Mouse (Mus musculus): ENCODE data around the gene Acad9.

The Acad9 gene

GRCm38 (mm10) chr3:36065843-36066651, at the start of gene Acad9:
TSS of gene Acad9 (plus strand) at chr3:36065979.
- in situ Hi-C loops (cut with MboI, MseI): loop anchor here (5.0 to 10.0 kb wide), 2 partner anchors 71 to 384 kb away; no protein-coding TSS in a partner anchor

GRCm38 (mm10) chr3:36025732-36026131, 40.0 kb upstream of the Acad9 start:
- in situ Hi-C loops (cut with MboI, MseI): no loop called here

GRCm38 (mm10) chr3:36029993-36030392, 35.8 kb upstream of the Acad9 start:
- in situ Hi-C loops (cut with MboI, MseI): no loop called here

- in situ Hi-C loops (cut with MboI, MseI): no loop called here
These were observed 33.9 kb upstream of the Acad9 start for GRCm38 (mm10) chr3:36031740-36032510.

- in situ Hi-C loops (cut with MboI, MseI): no loop called here
These were observed 21.3 kb upstream of the Acad9 start for GRCm38 (mm10) chr3:36044520-36044919.

- in situ Hi-C loops (cut with MboI, MseI): no loop called here
These were observed 20.7 kb upstream of the Acad9 start for GRCm38 (mm10) chr3:36045086-36045485.

- in situ Hi-C loops (cut with MboI, MseI): no loop called here
These were observed 16.7 kb upstream of the Acad9 start for GRCm38 (mm10) chr3:36049106-36049505.

- in situ Hi-C loops (cut with MboI, MseI): no loop called here
These were observed 12.3 kb upstream of the Acad9 start, which contains the start of gene Ccdc144b for GRCm38 (mm10) chr3:36053447-36053846. TSS of gene Ccdc144b (minus strand) at chr3:36053547.

GRCm38 (mm10) chr3:36060096-36060850, 5.5 kb upstream of the Acad9 start:
- in situ Hi-C loops (cut with MboI, MseI): loop anchor here in 1 of 2 experiments (10.0 kb wide), 1 partner anchor 65 kb away; no protein-coding TSS in a partner anchor

GRCm38 (mm10) chr3:36064592-36065061, 1.2 kb upstream of the Acad9 start:
- in situ Hi-C loops (cut with MboI, MseI): loop anchor here (5.0 to 10.0 kb wide), 2 partner anchors 70 to 382 kb away; no protein-coding TSS in a partner anchor

- in situ Hi-C loops (cut with MboI, MseI): loop anchor here (5.0 to 10.0 kb wide), 2 partner anchors 70 to 383 kb away; no protein-coding TSS in a partner anchor
These were observed 613 bp upstream of the Acad9 start for GRCm38 (mm10) chr3:36065166-36065565.

- in situ Hi-C loops (cut with MboI, MseI): loop anchor here (5.0 to 10.0 kb wide), 2 partner anchors 73 to 385 kb away; no protein-coding TSS in a partner anchor
These were observed 2.0 kb downstream of the Acad9 start for GRCm38 (mm10) chr3:36067731-36068130.

- in situ Hi-C loops (cut with MboI, MseI): no loop called here
These were observed 4.7 kb downstream of the Acad9 start for GRCm38 (mm10) chr3:36070436-36070835.

- in situ Hi-C loops (cut with MboI, MseI): no loop called here
These were observed 5.3 kb downstream of the Acad9 start for GRCm38 (mm10) chr3:36071047-36071446.

- in situ Hi-C loops (cut with MboI, MseI): no loop called here
These were observed 8.5 kb downstream of the Acad9 start for GRCm38 (mm10) chr3:36074231-36074630.

- in situ Hi-C loops (cut with MboI, MseI): no loop called here
These were observed 9.7 kb downstream of the Acad9 start for GRCm38 (mm10) chr3:36075466-36075865.

- in situ Hi-C loops (cut with MboI, MseI): no loop called here
These were observed 11.6 kb downstream of the Acad9 start for GRCm38 (mm10) chr3:36077386-36077785.

GRCm38 (mm10) chr3:36079886-36080285, 14.1 kb downstream of the Acad9 start:
- in situ Hi-C loops (cut with MboI, MseI): no loop called here

GRCm38 (mm10) chr3:36080741-36081140, 15.0 kb downstream of the Acad9 start:
- in situ Hi-C loops (cut with MboI, MseI): no loop called here

GRCm38 (mm10) chr3:36082843-36083242, 17.1 kb downstream of the Acad9 start:
- in situ Hi-C loops (cut with MboI, MseI): no loop called here

GRCm38 (mm10) chr3:36083381-36083780, 17.6 kb downstream of the Acad9 start:
- in situ Hi-C loops (cut with MboI, MseI): no loop called here

Data from T-helper 17 cell (primary cell).